Mouse (Mus musculus): ENCODE results near the gene Pde4d. TPM values are rescaled to one million over a fixed set of nuclear protein-coding genes. Genes with fewer than 3 reads are reported as not detected.
A peak's percentile ranks its signal among the peaks of the same experiment; 100 is the strongest.

The Pde4d gene
- polyA plus RNA-seq, 1 experiment from 2014 or later, result 23.8 TPM

DNA sequence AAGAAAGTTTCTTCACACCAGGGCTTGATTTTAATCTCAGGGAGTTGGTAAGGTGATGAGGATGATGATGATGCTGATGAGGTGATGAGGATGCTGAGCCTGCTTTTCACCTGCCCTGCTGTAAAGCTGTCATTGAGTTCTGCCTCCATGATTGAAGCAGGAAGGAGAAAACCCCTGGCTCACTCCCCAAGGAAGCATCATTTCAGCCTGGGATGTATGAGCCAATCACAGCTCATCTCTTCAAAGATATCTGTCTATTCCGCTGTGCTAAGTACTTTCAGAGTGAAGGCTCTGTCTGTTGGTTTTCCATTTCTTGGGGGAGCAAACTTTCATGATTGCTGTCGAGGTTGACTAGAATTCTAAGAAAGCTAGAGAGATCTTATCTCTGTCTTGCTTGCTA, 1478.0 kb downstream of the Pde4d start:
- Histone ChIP-seq H3K36me3 (no peaks in the 10 kb centered on the region; the same call in none of the 2 replicates), H3K27ac (replicated peaks) (no peak overlapping the region), H3K9me3 (no peaks in the 10 kb centered on the region), H3K4me2 (no peak overlapping the region), H3K4me3 (no peak overlapping the region), H3K27me3 (replicated peaks) (no peaks in the 10 kb centered on the region), H3K9ac (no peak overlapping the region), H3K4me1 (peaks cover 23% of the 10 kb centered on the region)
- 76% methylated on average over 2 of the region's 2 CpGs for WGBS
- ATAC-seq (ENCODE audit: extremely low read depth, insufficient number of reproducible peaks, low FRiP score, low TSS enrichment), result no peak

DNA sequence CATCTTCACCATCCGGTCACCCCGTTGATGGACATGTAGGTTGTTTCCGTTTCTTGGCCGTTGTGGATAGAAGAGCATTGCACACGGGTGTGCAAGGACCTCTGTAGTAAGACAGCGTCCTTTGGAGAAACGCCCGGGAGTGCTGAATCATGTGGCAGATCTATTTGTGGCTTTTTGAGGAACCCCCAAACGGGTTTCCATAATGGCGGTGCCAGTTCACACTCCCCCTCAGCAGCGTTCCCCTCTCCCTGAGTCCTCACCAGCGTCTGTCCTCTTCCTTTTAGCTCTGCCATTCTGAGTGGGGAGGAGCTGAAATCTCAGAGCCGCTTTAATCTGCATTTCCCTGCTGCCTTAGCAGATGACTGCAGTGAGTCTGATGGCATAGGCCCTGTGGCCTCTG, 1482.9 kb downstream of the Pde4d start:
- 91% methylated on average over 13 of the region's 13 CpGs for WGBS
- H3K27ac ChIP-seq (replicated peaks), result no peak overlapping the region
- H3K9ac ChIP-seq, result no peak overlapping the region
- no peak overlapping the region for H3K4me3 ChIP-seq
- H3K4me1 ChIP-seq, result no peaks in the 10 kb centered on the region
- no peaks in the 10 kb centered on the region for H3K9me3 ChIP-seq
- H3K4me2 ChIP-seq, result no peak overlapping the region
- no peak for ATAC-seq (ENCODE audit: extremely low read depth, insufficient number of reproducible peaks, low FRiP score, low TSS enrichment)
- peaks cover 39% of the 10 kb centered on the region for H3K36me3 ChIP-seq
- H3K27me3 ChIP-seq (replicated peaks), result no peaks in the 10 kb centered on the region

DNA sequence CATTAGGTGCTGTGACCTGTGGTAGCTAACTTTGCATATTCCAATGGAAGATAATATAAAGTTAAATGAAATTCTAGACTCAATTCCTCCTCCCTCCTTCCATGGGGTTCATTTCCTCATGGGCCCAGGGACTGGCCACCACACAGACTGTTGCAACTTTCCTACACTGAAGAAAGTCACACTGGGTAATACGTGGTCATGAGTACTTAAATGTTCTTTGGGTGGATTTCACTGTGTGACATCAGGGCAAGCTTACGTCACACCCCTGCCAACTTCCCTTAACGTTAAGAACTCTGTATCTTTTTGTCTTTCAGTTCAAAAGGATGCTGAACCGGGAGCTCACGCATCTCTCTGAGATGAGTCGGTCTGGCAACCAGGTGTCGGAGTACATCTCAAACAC, 1483.8 kb downstream of the Pde4d start:
- no peaks in the 10 kb centered on the region for H3K4me1 ChIP-seq
- no peak overlapping the region for H3K4me3 ChIP-seq
- 88% methylated on average over 7 of the region's 7 CpGs for WGBS
- no peaks in the 10 kb centered on the region for H3K9me3 ChIP-seq
- H3K27ac ChIP-seq (replicated peaks), result no peak overlapping the region
- no peak overlapping the region for H3K9ac ChIP-seq
- no peak overlapping the region for H3K4me2 ChIP-seq
- H3K27me3 ChIP-seq (replicated peaks), result no peaks in the 10 kb centered on the region
- H3K36me3 ChIP-seq, result peaks cover 47% of the 10 kb centered on the region
- no peak for ATAC-seq (ENCODE audit: extremely low read depth, insufficient number of reproducible peaks, low FRiP score, low TSS enrichment)

DNA sequence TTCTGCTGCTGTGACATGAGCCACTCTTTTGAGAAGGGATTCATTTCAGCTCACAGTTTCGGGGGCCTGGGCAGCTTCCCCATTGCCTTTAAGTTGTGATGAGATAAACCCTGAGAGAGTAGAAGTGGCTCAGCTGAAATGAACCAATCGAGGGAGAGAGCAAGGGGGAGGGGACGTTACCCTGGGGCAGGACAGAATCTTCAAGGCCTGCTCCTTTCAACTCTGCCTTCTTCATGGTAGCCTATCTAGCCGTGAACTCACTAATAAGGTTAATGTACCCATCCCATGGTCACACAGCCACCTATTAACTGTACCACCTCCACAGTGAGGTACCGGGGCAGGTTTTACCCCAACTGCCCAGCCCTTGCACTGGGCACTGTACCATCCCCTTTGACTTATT, 1487.1 kb downstream of the Pde4d start:
- 91% methylated on average over 5 of the region's 5 CpGs for WGBS
- Histone ChIP-seq H3K9ac (no peak overlapping the region), H3K4me2 (no peak overlapping the region), H3K4me3 (no peak overlapping the region), H3K9me3 (no peaks in the 10 kb centered on the region), H3K27me3 (replicated peaks) (no peaks in the 10 kb centered on the region), H3K4me1 (no peaks in the 10 kb centered on the region), H3K36me3 (peaks cover 78% of the 10 kb centered on the region), H3K27ac (replicated peaks) (no peak overlapping the region)
- ATAC-seq (ENCODE audit: extremely low read depth, insufficient number of reproducible peaks, low FRiP score, low TSS enrichment), result no peak

DNA sequence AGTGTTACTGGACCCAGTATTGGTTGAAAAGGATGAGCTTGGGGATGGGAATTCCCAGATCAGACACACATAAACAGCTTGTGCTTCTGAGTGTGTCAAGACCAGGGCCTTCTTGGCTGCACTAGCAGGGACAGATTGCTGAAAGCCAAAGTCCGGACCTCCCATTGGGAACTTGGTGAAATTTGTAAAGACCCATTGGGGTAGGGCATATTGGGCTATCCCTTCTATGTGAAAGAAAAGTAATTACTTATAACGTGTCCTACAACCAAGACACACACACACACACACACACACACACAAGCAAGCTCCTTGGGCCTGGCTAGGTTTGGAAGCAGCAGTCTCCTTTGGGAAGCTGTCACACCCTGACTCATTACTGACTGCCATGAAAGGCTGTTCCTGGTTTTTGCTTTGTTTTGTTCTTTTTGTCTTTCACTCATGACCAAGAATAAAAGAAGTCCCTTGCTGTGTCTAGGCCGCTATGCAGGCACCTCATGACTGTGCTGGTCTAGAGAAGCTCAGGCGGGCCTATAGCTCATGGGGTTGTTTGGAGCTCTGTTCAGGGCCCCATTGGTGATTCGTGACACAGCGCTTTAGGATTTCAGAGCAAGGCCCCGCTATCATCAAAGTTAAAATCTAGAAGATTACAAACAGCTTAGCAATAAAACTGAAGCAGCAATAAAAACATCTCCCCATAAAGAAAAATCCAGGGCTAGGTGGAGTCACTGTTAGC, 1495.2 kb downstream of the Pde4d start:
- Histone ChIP-seq H3K36me3 (peaks cover 85% of the 10 kb centered on the region), H3K9ac (no peak overlapping the region), H3K27ac (replicated peaks) (no peak overlapping the region), H3K27me3 (replicated peaks) (no peaks in the 10 kb centered on the region), H3K9me3 (no peaks in the 10 kb centered on the region), H3K4me1 (peaks cover 4% of the 10 kb centered on the region; the same call in 1 of the 2 replicates), H3K4me3 (no peak overlapping the region), H3K4me2 (no peak overlapping the region)
- 91% methylated on average over 7 of the region's 7 CpGs for WGBS
- ATAC-seq (ENCODE audit: extremely low read depth, insufficient number of reproducible peaks, low FRiP score, low TSS enrichment), result no peak

DNA sequence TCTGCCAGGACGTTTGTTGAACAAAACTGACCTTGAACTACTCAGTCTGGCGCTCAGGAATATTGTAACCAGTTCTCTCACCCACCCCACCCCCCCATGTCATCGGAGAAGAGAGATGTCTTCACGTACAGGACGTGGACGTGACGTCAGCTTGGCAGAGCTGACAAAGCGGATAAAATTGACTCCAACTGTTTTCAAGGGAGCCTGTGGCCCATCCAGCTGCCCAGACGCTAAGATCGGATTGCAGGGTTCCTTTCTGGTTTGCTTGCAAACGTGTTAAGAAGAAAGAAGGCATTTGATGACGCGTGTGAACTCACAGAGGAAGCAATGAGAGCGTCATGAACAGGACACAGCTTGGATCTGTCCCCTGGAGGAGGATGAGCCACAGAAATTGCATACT, 1501.7 kb downstream of the Pde4d start:
- no peak overlapping the region for H3K9ac ChIP-seq
- peaks cover 4% of the 10 kb centered on the region; the same call in 1 of the 2 replicates for H3K4me1 ChIP-seq
- no peak overlapping the region for H3K4me2 ChIP-seq
- no peaks in the 10 kb centered on the region for H3K9me3 ChIP-seq
- no peak overlapping the region for H3K27ac ChIP-seq (replicated peaks)
- no peaks in the 10 kb centered on the region for H3K27me3 ChIP-seq (replicated peaks)
- no peak overlapping the region for H3K4me3 ChIP-seq
- 43% methylated on average over 14 of the region's 14 CpGs for WGBS
- H3K36me3 ChIP-seq, result peaks cover 76% of the 10 kb centered on the region
- no peak for ATAC-seq (ENCODE audit: extremely low read depth, insufficient number of reproducible peaks, low FRiP score, low TSS enrichment)

DNA sequence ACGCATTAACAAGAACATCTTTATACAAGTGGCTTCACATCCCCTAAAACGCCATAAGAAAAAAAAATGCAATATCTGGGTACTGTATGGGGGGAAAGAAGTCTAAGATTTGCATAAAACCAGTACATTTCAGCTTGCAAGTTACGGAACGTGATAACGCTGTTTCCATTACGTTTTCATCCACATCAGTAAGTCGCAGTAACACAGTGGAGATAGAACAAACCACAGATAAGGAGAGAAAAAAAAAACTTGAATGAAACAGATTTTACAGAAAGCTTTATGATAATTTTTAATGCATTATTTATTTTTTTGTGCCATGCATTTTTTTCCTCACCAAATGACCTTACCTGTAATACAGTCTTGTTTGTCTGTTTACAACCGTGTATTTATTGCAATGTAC, 1504.4 kb downstream of the Pde4d start:
- H3K4me1 ChIP-seq, result peaks cover 4% of the 10 kb centered on the region; the same call in 1 of the 2 replicates
- no peak overlapping the region for H3K9ac ChIP-seq
- no peak overlapping the region for H3K27ac ChIP-seq (replicated peaks)
- WGBS, result 87% methylated on average over 8 of the region's 8 CpGs
- H3K4me2 ChIP-seq, result no peak overlapping the region
- H3K27me3 ChIP-seq (replicated peaks), result no peaks in the 10 kb centered on the region
- no peak for ATAC-seq (ENCODE audit: extremely low read depth, insufficient number of reproducible peaks, low FRiP score, low TSS enrichment)
- no peak overlapping the region for H3K4me3 ChIP-seq
- no peaks in the 10 kb centered on the region for H3K9me3 ChIP-seq
- peaks cover 54% of the 10 kb centered on the region for H3K36me3 ChIP-seq

DNA sequence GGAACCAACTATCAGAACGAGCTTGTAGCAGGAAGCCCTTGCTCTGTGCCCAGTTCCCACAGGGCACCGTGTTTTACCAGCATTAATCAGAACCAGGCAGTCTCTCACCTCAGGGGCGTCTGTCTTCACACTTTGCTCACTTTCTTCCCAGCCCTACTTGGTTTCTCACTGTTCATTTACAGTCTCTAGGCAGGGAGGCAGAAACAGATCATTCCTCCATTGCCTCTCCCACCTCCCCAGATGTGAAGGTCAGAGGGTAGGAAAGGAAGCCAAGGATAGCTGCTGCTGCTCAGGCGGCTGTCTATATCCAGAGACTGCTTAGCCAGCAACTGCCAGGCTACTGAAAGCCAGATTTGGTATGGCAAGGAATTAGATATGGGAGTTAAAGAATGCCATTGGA, 1508.2 kb downstream of the Pde4d start:
- Histone ChIP-seq H3K4me2 (no peak overlapping the region), H3K4me3 (no peak overlapping the region), H3K27me3 (replicated peaks) (no peaks in the 10 kb centered on the region), H3K9me3 (no peaks in the 10 kb centered on the region), H3K9ac (no peak overlapping the region), H3K4me1 (no peaks in the 10 kb centered on the region; the same call in 1 of the 2 replicates), H3K27ac (replicated peaks) (no peak overlapping the region), H3K36me3 (peaks cover 18% of the 10 kb centered on the region)
- 53% methylated on average over 4 of the region's 4 CpGs for WGBS
- ATAC-seq (ENCODE audit: extremely low read depth, insufficient number of reproducible peaks, low FRiP score, low TSS enrichment), result no peak

DNA sequence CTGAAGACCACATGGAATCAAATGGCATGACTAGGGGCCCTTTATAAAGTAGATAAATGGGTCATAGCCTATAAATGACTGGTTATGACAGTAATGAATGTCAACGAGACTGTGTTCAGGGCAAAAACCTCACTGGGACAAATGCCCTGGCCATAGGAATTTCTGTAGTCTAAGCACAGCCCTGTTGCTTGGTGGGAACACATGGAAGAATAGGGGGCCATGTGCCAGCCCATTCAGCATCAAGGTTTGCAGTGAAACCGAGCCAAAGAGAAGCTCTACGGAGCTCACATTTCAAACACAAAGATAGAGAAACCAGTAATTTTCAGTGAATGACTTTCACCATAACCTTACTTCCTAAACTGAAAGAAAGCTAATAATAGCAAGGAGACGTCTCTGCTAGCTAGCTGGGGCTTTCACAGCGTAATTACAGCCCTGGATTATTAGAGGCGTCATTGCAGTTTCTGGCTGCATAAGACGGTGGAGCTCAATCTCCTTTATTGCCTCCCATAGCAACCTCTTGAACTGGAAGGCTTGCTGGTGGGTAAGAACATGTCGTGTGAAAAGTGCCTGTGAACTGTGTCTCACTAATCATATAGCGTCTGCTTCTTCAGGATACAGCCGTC, 1533.2 kb downstream of the Pde4d start:
- Histone ChIP-seq H3K4me1 (peaks cover 19% of the 10 kb centered on the region), H3K4me3 (no peak overlapping the region), H3K27ac (replicated peaks) (no peak overlapping the region), H3K36me3 (no peaks in the 10 kb centered on the region), H3K4me2 (peak overlapping the region; percentile 2; the same call in 1 of the 2 replicates), H3K9me3 (no peaks in the 10 kb centered on the region), H3K27me3 (replicated peaks) (no peaks in the 10 kb centered on the region), H3K9ac (no peak overlapping the region)
- 60% methylated on average over 10 of the region's 10 CpGs for WGBS
- no peak for ATAC-seq (ENCODE audit: extremely low read depth, insufficient number of reproducible peaks, low FRiP score, low TSS enrichment)

DNA sequence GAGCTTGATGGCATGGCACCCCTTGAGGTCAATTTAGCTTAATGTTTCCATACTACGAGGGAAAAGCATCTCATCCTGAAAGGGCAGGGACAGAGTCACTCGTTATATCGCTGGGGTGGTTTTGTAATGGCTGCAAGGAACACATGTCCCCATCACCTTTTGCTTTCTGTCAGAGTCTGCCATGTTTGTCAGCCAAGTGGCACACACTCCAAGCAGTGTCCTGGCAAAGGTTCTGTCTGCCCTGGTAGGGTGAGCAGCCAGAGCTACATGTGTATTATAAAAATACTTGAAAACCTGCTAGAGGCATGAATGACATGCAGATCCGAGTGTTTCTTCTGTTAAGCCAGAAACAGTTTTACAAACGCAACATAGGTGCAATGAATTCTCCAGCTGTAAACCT, 1535.7 kb downstream of the Pde4d start:
- Histone ChIP-seq H3K4me2 (no peak overlapping the region), H3K9ac (no peak overlapping the region), H3K9me3 (no peaks in the 10 kb centered on the region), H3K27ac (replicated peaks) (peak overlapping the region; percentile 67), H3K36me3 (no peaks in the 10 kb centered on the region), H3K4me1 (peaks cover 19% of the 10 kb centered on the region), H3K4me3 (no peak overlapping the region), H3K27me3 (replicated peaks) (no peaks in the 10 kb centered on the region)
- 80% methylated on average over 5 of the region's 5 CpGs for WGBS
- ATAC-seq (ENCODE audit: extremely low read depth, insufficient number of reproducible peaks, low FRiP score, low TSS enrichment), result no peak

DNA sequence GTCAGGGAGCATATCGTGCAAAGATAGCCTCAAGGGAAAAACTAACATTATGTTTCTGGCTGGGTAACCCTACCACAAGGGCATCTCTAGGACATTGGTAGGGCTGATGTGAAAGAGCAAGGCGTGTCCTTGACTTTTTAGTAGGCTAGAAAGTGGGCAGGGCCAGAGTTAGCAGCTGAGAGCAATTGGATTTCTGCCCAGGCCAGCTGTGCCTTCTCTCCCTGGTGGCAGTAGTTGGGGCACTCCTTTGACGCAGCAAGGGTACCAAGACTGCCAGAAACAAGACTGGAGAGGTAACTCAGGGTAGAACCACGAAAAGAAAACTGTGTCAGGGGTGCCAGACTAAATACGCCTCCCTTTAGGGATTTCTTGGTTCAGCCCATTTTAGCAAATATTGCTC, 1536.1 kb downstream of the Pde4d start:
- H3K9me3 ChIP-seq, result no peaks in the 10 kb centered on the region
- no peak overlapping the region for H3K4me3 ChIP-seq
- H3K4me1 ChIP-seq, result peaks cover 19% of the 10 kb centered on the region
- H3K4me2 ChIP-seq, result no peak overlapping the region
- ATAC-seq (ENCODE audit: extremely low read depth, insufficient number of reproducible peaks, low FRiP score, low TSS enrichment), result no peak
- no peaks in the 10 kb centered on the region for H3K36me3 ChIP-seq
- peak overlapping the region; percentile 67 for H3K27ac ChIP-seq (replicated peaks)
- H3K9ac ChIP-seq, result no peak overlapping the region
- H3K27me3 ChIP-seq (replicated peaks), result no peaks in the 10 kb centered on the region
- WGBS, result 39% methylated on average over 5 of the region's 5 CpGs
